Mouse (Mus musculus): ENCODE results near the gene Olfr466.

GRCm38 (mm10) chr13:65113239-65113638, 36.8 kb upstream of the Olfr466 start:
- TF ChIP-seq CTCF (IDR thresholded peaks at IDR 0.05; ENCODE audit: borderline replicate concordance, insufficient read depth, low read depth, low read length) (no peak), POLR2A (IDR thresholded peaks at IDR 0.05; ENCODE audit: borderline replicate concordance, insufficient read depth, low read length) (no peak)

Data from cerebellum, adult 2 months (tissue).